ENCODE assay signal across 8 mouse cellular contexts in the genomic region with DNA sequence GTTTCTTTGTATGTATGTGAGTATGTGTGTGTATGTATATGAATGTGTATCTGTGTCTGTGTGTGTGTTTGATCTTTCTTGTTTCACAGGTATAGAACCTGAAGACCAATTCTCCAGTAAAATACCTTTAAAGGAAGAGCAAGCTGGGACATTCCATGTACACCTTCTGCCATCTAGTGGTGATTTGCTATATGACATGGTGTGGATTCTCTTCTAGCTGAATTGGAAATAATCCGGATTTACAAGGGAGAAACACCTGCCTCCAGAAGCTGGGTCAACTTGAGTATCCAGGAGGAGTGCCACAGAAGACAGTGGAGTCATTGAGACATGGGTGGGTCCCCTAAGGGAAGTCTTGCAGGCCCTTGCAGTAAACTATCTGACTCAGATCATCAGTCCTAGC. TPM values are rescaled to one million over a fixed set of nuclear protein-coding genes. Genes with fewer than 3 reads are reported as not detected.
DNase-seq lines count a peak whose midpoint lies in the region; ATAC-seq and TF ChIP-seq lines count a peak whose summit lies in the region.

No protein-coding gene starts in this region.

- H3K4me1 ChIP-seq in forebrain, embryonic 14.5 days (ENCODE audit: control insufficient read depth, insufficient read depth, low read length), result no peaks in the 10 kb centered on the region
- no peaks in the 10 kb centered on the region for H3K4me1 ChIP-seq in forebrain, embryonic 12.5 days
- H3K4me1 ChIP-seq in liver, postnatal 0 days (ENCODE audit: insufficient read depth), result no peaks in the 10 kb centered on the region

- TF ChIP-seq EP300 in liver, postnatal 0 days (IDR thresholded peaks at IDR 0.05; ENCODE audit: low read depth), result no peak

- H3K4me3 ChIP-seq in forebrain, embryonic 14.5 days (ENCODE audit: low read depth, low read length), result no peak overlapping the region
- no peak overlapping the region for H3K4me3 ChIP-seq in forebrain, embryonic 12.5 days (replicated peaks)
- H3K4me3 ChIP-seq in liver, postnatal 0 days (ENCODE audit: low read depth, low read length), result no peak overlapping the region

- no peaks in the 10 kb centered on the region for H3K36me3 ChIP-seq in forebrain, embryonic 14.5 days (ENCODE audit: control insufficient read depth, insufficient read depth, low read length)
- no peaks in the 10 kb centered on the region for H3K36me3 ChIP-seq in forebrain, embryonic 12.5 days (replicated peaks)
- H3K36me3 ChIP-seq in liver, postnatal 0 days (replicated peaks; ENCODE audit: insufficient read depth, low read length), result no peaks in the 10 kb centered on the region

- no peak overlapping the region for H3K4me2 ChIP-seq in forebrain, embryonic 14.5 days (ENCODE audit: low read length)
- no peak overlapping the region for H3K4me2 ChIP-seq in forebrain, embryonic 12.5 days
- no peak overlapping the region for H3K4me2 ChIP-seq in liver, postnatal 0 days (ENCODE audit: low read depth, low read length)

- no peak overlapping the region for H3K27ac ChIP-seq in forebrain, embryonic 14.5 days (ENCODE audit: low read depth, low read length)
- H3K27ac ChIP-seq in forebrain, embryonic 12.5 days, result no peak overlapping the region
- H3K27ac ChIP-seq in liver, postnatal 0 days (ENCODE audit: low read depth), result no peak overlapping the region

- no peaks in the 10 kb centered on the region for H3K27me3 ChIP-seq in forebrain, embryonic 14.5 days (replicated peaks; ENCODE audit: control insufficient read depth, insufficient read depth, low read length)
- no peaks in the 10 kb centered on the region for H3K27me3 ChIP-seq in forebrain, embryonic 12.5 days
- H3K27me3 ChIP-seq in liver, postnatal 0 days (ENCODE audit: insufficient read depth, low read length), result no peaks in the 10 kb centered on the region

- 0% methylated on average over 1 of the region's 1 CpGs for WGBS in forebrain, embryonic 14.5 days
- WGBS in forebrain, embryonic 12.5 days, result 0% methylated on average over 1 of the region's 1 CpGs
- WGBS in liver, postnatal 0 days (ENCODE audit: insufficient replicate concordance), result 0% methylated on average over 1 of the region's 1 CpGs

- ATAC-seq in forebrain, embryonic 14.5 days, result 0 out of 2 replicates have a peak, but pooled peaks have one; percentile 34
- no peak for ATAC-seq in forebrain, embryonic 12.5 days (ENCODE audit: low FRiP score)
- ATAC-seq in liver, postnatal 0 days, result no peak

- no peaks in the 10 kb centered on the region for H3K9me3 ChIP-seq in forebrain, embryonic 14.5 days (replicated peaks; ENCODE audit: control insufficient read depth, low read length)
- H3K9me3 ChIP-seq in forebrain, embryonic 12.5 days, result no peaks in the 10 kb centered on the region
- no peaks in the 10 kb centered on the region for H3K9me3 ChIP-seq in liver, postnatal 0 days (ENCODE audit: low read length)

- peak; percentile 91 for TF ChIP-seq CTCF in liver, postnatal 0 days (IDR thresholded peaks at IDR 0.05; ENCODE audit: low read depth)

- DNase-seq in forebrain, embryonic 14.5 days (ENCODE audit: low spot score), result peak; percentile 88
- DNase-seq in liver, postnatal 0 days, result no peak
- DNase-seq in liver, result no peak
- peak; percentile 76 for DNase-seq in adipocyte (ENCODE audit: low spot score)
- DNase-seq in fibroblast of lung, adult 2 months (ENCODE audit: low read depth), result peak; percentile 36
- peak; percentile 56 for DNase-seq in lung, postnatal 25 days (ENCODE audit: low spot score)
- DNase-seq in yolk sac, embryonic 10.5 days (ENCODE audit: low spot score), result peak; percentile 25

- H3K9ac ChIP-seq in forebrain, embryonic 14.5 days (ENCODE audit: low read length), result no peak overlapping the region
- H3K9ac ChIP-seq in forebrain, embryonic 12.5 days, result no peak overlapping the region
- no peak overlapping the region for H3K9ac ChIP-seq in liver, postnatal 0 days (replicated peaks)

RNA-seq across cellular contexts. Expression of a gene that starts 1.1 kb away (rescaled TPM):
- polyA plus RNA-seq in forebrain, embryonic 14.5 days (2014; fragmentation: Nextera tagmentation; extraction: Ambion mirVana), result 0.10 TPM in 1 of 2 replicates, not detected in the other
- 0.08 TPM in 1 of 2 replicates, not detected in the other for polyA plus RNA-seq in forebrain, embryonic 12.5 days (2016; fragmentation: Nextera tagmentation; extraction: Ambion mirVana)
- not detected in 2 replicates for polyA plus RNA-seq in liver, postnatal 0 days (2015; fragmentation: Nextera tagmentation; extraction: Ambion mirVana)

RNA-seq across cellular contexts. Expression of a gene that starts 11.1 kb away (rescaled TPM):
- not detected in 2 replicates for polyA plus RNA-seq in forebrain, embryonic 14.5 days (2014; fragmentation: Nextera tagmentation; extraction: Ambion mirVana)
- polyA plus RNA-seq in forebrain, embryonic 12.5 days (2016; fragmentation: Nextera tagmentation; extraction: Ambion mirVana), result not detected in 2 replicates
- polyA plus RNA-seq in liver, postnatal 0 days (2015; fragmentation: Nextera tagmentation; extraction: Ambion mirVana), result not detected in 2 replicates

RNA-seq across cellular contexts. Expression of a gene that starts 18.8 kb away (rescaled TPM):
- 103 TPM in 2 replicates for polyA plus RNA-seq in forebrain, embryonic 14.5 days (2014; fragmentation: Nextera tagmentation; extraction: Ambion mirVana)
- polyA plus RNA-seq in forebrain, embryonic 12.5 days (2016; fragmentation: Nextera tagmentation; extraction: Ambion mirVana), result 105 and 111 TPM in 2 replicates
- 6.3 and 6.8 TPM in 2 replicates for polyA plus RNA-seq in liver, postnatal 0 days (2015; fragmentation: Nextera tagmentation; extraction: Ambion mirVana)

Comparison
In these comparisons a context has a peak if more than half of its experiments do, and no peak if none do; other contexts are left out.
1. DNase-seq: peak in forebrain, embryonic 14.5 days (single experiment), adipocyte (single experiment), fibroblast of lung, adult 2 months (single experiment), lung, postnatal 25 days (single experiment) and yolk sac, embryonic 10.5 days (single experiment); none in liver, postnatal 0 days (single experiment) and liver (single experiment).
2. RNA of a gene that starts 18.8 kb away (polyA plus RNA-seq): 105 to 111 TPM in forebrain, embryonic 12.5 days and 103 TPM in forebrain, embryonic 14.5 days; 6.3 to 6.8 TPM in liver, postnatal 0 days; every median in the first group is over 10 times any median in the second.